Mouse (Mus musculus): ENCODE measurements around the gene Pigk. TPM values are rescaled to one million over a fixed set of nuclear protein-coding genes. Genes with fewer than 3 reads are reported as not detected.

Pigk gene
- polyA plus RNA-seq, 1 experiment from 2014 or later = 55.8 TPM

- Histone ChIP-seq H3K9ac (no peak overlapping the region), H3K4me1 (replicated peaks; ENCODE audit: control insufficient read depth, insufficient read depth, low read length) (peaks cover 14% of the 10 kb centered on the region; the same call in 1 of the 2 replicates), H3K27ac (no peak overlapping the region), H3K36me3 (replicated peaks; ENCODE audit: control insufficient read depth, insufficient read depth) (no peaks in the 10 kb centered on the region), H3K4me2 (replicated peaks) (no peak overlapping the region), H3K4me3 (replicated peaks; ENCODE audit: low read length) (no peak overlapping the region), H3K9me3 (ENCODE audit: control insufficient read depth, low read length) (no peaks in the 10 kb centered on the region), H3K27me3 (ENCODE audit: control insufficient read depth, insufficient read depth, low read length) (no peaks in the 10 kb centered on the region)
- DNase-seq (ENCODE audit: low spot score) (no peak), ATAC-seq (ENCODE audit: low FRiP score) (no peak)
Measured at GRCm38 (mm10) chr3:152886749-152887148, 172.8 kb downstream of the Pigk start.

- Histone ChIP-seq H3K27ac (no peak overlapping the region), H3K9me3 (ENCODE audit: control insufficient read depth, low read length) (no peaks in the 10 kb centered on the region), H3K4me3 (replicated peaks; ENCODE audit: low read length) (no peak overlapping the region), H3K27me3 (ENCODE audit: control insufficient read depth, insufficient read depth, low read length) (no peaks in the 10 kb centered on the region), H3K4me2 (replicated peaks) (no peak overlapping the region), H3K9ac (no peak overlapping the region), H3K36me3 (replicated peaks; ENCODE audit: control insufficient read depth, insufficient read depth) (no peaks in the 10 kb centered on the region), H3K4me1 (replicated peaks; ENCODE audit: control insufficient read depth, insufficient read depth, low read length) (0 out of 2 replicates have a peak, but pooled peaks cover 5% of the 10 kb centered on the region)
- ATAC-seq (ENCODE audit: low FRiP score) (no peak), DNase-seq (ENCODE audit: low spot score) (no peak)
- WGBS = 68% methylated on average over 7 of the region's 7 CpGs
Measured at GRCm38 (mm10) chr3:152888116-152888515, 174.2 kb downstream of the Pigk start.

GRCm38 (mm10) chr3:152894935-152895334 lies 181.0 kb downstream of the Pigk start:
- Histone ChIP-seq H3K27ac (no peak overlapping the region), H3K36me3 (replicated peaks; ENCODE audit: control insufficient read depth, insufficient read depth) (no peaks in the 10 kb centered on the region), H3K4me1 (replicated peaks; ENCODE audit: control insufficient read depth, insufficient read depth, low read length) (no peaks in the 10 kb centered on the region), H3K9me3 (ENCODE audit: control insufficient read depth, low read length) (no peaks in the 10 kb centered on the region), H3K27me3 (ENCODE audit: control insufficient read depth, insufficient read depth, low read length) (no peaks in the 10 kb centered on the region), H3K9ac (no peak overlapping the region), H3K4me2 (replicated peaks) (no peak overlapping the region), H3K4me3 (replicated peaks; ENCODE audit: low read length) (no peak overlapping the region)
- WGBS = 76% methylated on average over 4 of the region's 4 CpGs
- DNase-seq (ENCODE audit: low spot score) (no peak), ATAC-seq (ENCODE audit: low FRiP score) (no peak)

GRCm38 (mm10) chr3:152896111-152896510 lies 182.2 kb downstream of the Pigk start:
- 80% methylated on average over 3 of the region's 3 CpGs for WGBS
- DNase-seq (ENCODE audit: low spot score) (no peak), ATAC-seq (ENCODE audit: low FRiP score) (no peak)
- H3K36me3 ChIP-seq (replicated peaks; ENCODE audit: control insufficient read depth, insufficient read depth) = no peaks in the 10 kb centered on the region
- no peak overlapping the region for H3K4me3 ChIP-seq (replicated peaks; ENCODE audit: low read length)
- H3K27ac ChIP-seq = no peak overlapping the region
- no peak overlapping the region for H3K9ac ChIP-seq
- no peak overlapping the region for H3K4me2 ChIP-seq (replicated peaks)
- no peaks in the 10 kb centered on the region for H3K27me3 ChIP-seq (ENCODE audit: control insufficient read depth, insufficient read depth, low read length)
- no peaks in the 10 kb centered on the region for H3K4me1 ChIP-seq (replicated peaks; ENCODE audit: control insufficient read depth, insufficient read depth, low read length)
- H3K9me3 ChIP-seq (ENCODE audit: control insufficient read depth, low read length) = no peaks in the 10 kb centered on the region

GRCm38 (mm10) chr3:152897196-152897595 lies 183.3 kb downstream of the Pigk start:
- no peak overlapping the region for H3K4me3 ChIP-seq (replicated peaks; ENCODE audit: low read length)
- no peaks in the 10 kb centered on the region for H3K9me3 ChIP-seq (ENCODE audit: control insufficient read depth, low read length)
- no peak overlapping the region for H3K9ac ChIP-seq
- no peak overlapping the region for H3K4me2 ChIP-seq (replicated peaks)
- 88% methylated on average over 5 of the region's 5 CpGs for WGBS
- no peak for DNase-seq (ENCODE audit: low spot score)
- no peak overlapping the region for H3K27ac ChIP-seq
- no peaks in the 10 kb centered on the region for H3K36me3 ChIP-seq (replicated peaks; ENCODE audit: control insufficient read depth, insufficient read depth)
- no peaks in the 10 kb centered on the region for H3K27me3 ChIP-seq (ENCODE audit: control insufficient read depth, insufficient read depth, low read length)
- no peaks in the 10 kb centered on the region for H3K4me1 ChIP-seq (replicated peaks; ENCODE audit: control insufficient read depth, insufficient read depth, low read length)
- no peak for ATAC-seq (ENCODE audit: low FRiP score)

- no peak for DNase-seq (ENCODE audit: low spot score)
- WGBS = 96% methylated on average over 9 of the region's 9 CpGs
Measured at GRCm38 (mm10) chr3:152898906-152899305, 185.0 kb downstream of the Pigk start.

GRCm38 (mm10) chr3:152905026-152905425 lies 191.1 kb downstream of the Pigk start:
- H3K4me3 ChIP-seq (replicated peaks; ENCODE audit: low read length) = no peak overlapping the region
- H3K9me3 ChIP-seq (ENCODE audit: control insufficient read depth, low read length) = no peaks in the 10 kb centered on the region
- H3K27ac ChIP-seq = no peak overlapping the region
- H3K36me3 ChIP-seq (replicated peaks; ENCODE audit: control insufficient read depth, insufficient read depth) = no peaks in the 10 kb centered on the region
- DNase-seq (ENCODE audit: low spot score) (no peak), ATAC-seq (ENCODE audit: low FRiP score) (no peak)
- no peak overlapping the region for H3K4me2 ChIP-seq (replicated peaks)
- H3K4me1 ChIP-seq (replicated peaks; ENCODE audit: control insufficient read depth, insufficient read depth, low read length) = no peaks in the 10 kb centered on the region; the same call in 1 of the 2 replicates
- H3K9ac ChIP-seq = no peak overlapping the region
- no peaks in the 10 kb centered on the region for H3K27me3 ChIP-seq (ENCODE audit: control insufficient read depth, insufficient read depth, low read length)
- WGBS = 93% methylated on average over 10 of the region's 10 CpGs

More at GRCm38 (mm10) chr3:152898906-152899305, 185.0 kb downstream of the Pigk start:
- Histone ChIP-seq H3K27me3 (ENCODE audit: control insufficient read depth, insufficient read depth, low read length) (no peaks in the 10 kb centered on the region), H3K9ac (no peak overlapping the region), H3K4me3 (replicated peaks; ENCODE audit: low read length) (no peak overlapping the region), H3K4me2 (replicated peaks) (no peak overlapping the region), H3K4me1 (replicated peaks; ENCODE audit: control insufficient read depth, insufficient read depth, low read length) (no peaks in the 10 kb centered on the region), H3K36me3 (replicated peaks; ENCODE audit: control insufficient read depth, insufficient read depth) (no peaks in the 10 kb centered on the region), H3K9me3 (ENCODE audit: control insufficient read depth, low read length) (no peaks in the 10 kb centered on the region), H3K27ac (no peak overlapping the region)
- no peak for ATAC-seq (ENCODE audit: low FRiP score)

- Histone ChIP-seq H3K4me3 (replicated peaks; ENCODE audit: low read length) (no peak overlapping the region), H3K4me1 (replicated peaks; ENCODE audit: control insufficient read depth, insufficient read depth, low read length) (no peaks in the 10 kb centered on the region; the same call in 1 of the 2 replicates), H3K9me3 (ENCODE audit: control insufficient read depth, low read length) (no peaks in the 10 kb centered on the region), H3K36me3 (replicated peaks; ENCODE audit: control insufficient read depth, insufficient read depth) (no peaks in the 10 kb centered on the region), H3K9ac (no peak overlapping the region), H3K4me2 (replicated peaks) (no peak overlapping the region), H3K27ac (no peak overlapping the region), H3K27me3 (ENCODE audit: control insufficient read depth, insufficient read depth, low read length) (no peaks in the 10 kb centered on the region)
- DNase-seq (ENCODE audit: low spot score) = peak; percentile 36
- no peak for ATAC-seq (ENCODE audit: low FRiP score)
- WGBS = 44% methylated on average over 10 of the region's 10 CpGs
Measured at GRCm38 (mm10) chr3:152905800-152906199, 191.9 kb downstream of the Pigk start.

GRCm38 (mm10) chr3:152907087-152907486 lies 193.2 kb downstream of the Pigk start:
- Histone ChIP-seq H3K9me3 (ENCODE audit: control insufficient read depth, low read length) (no peaks in the 10 kb centered on the region), H3K9ac (no peak overlapping the region), H3K27me3 (ENCODE audit: control insufficient read depth, insufficient read depth, low read length) (no peaks in the 10 kb centered on the region), H3K4me3 (replicated peaks; ENCODE audit: low read length) (no peak overlapping the region), H3K4me1 (replicated peaks; ENCODE audit: control insufficient read depth, insufficient read depth, low read length) (no peaks in the 10 kb centered on the region; the same call in 1 of the 2 replicates), H3K4me2 (replicated peaks) (no peak overlapping the region), H3K36me3 (replicated peaks; ENCODE audit: control insufficient read depth, insufficient read depth) (no peaks in the 10 kb centered on the region), H3K27ac (no peak overlapping the region)
- WGBS = 83% methylated on average over 5 of the region's 5 CpGs
- DNase-seq (ENCODE audit: low spot score) (no peak), ATAC-seq (ENCODE audit: low FRiP score) (no peak)

- no peak for ATAC-seq (ENCODE audit: low FRiP score)
- no peak for DNase-seq (ENCODE audit: low spot score)
Measured at GRCm38 (mm10) chr3:152907683-152908082, 193.8 kb downstream of the Pigk start.

More at GRCm38 (mm10) chr3:152907683-152908082, 193.8 kb downstream of the Pigk start:
- no peaks in the 10 kb centered on the region for H3K27me3 ChIP-seq (ENCODE audit: control insufficient read depth, insufficient read depth, low read length)
- H3K4me2 ChIP-seq (replicated peaks) = no peak overlapping the region
- H3K36me3 ChIP-seq (replicated peaks; ENCODE audit: control insufficient read depth, insufficient read depth) = no peaks in the 10 kb centered on the region
- H3K27ac ChIP-seq = no peak overlapping the region
- H3K4me1 ChIP-seq (replicated peaks; ENCODE audit: control insufficient read depth, insufficient read depth, low read length) = no peaks in the 10 kb centered on the region; the same call in 1 of the 2 replicates
- no peak overlapping the region for H3K9ac ChIP-seq
- no peaks in the 10 kb centered on the region for H3K9me3 ChIP-seq (ENCODE audit: control insufficient read depth, low read length)
- H3K4me3 ChIP-seq (replicated peaks; ENCODE audit: low read length) = no peak overlapping the region
- WGBS = 80% methylated on average over 5 of the region's 5 CpGs

Measured in hindbrain, embryonic 14.5 days (tissue).